Mouse (Mus musculus) frontal cortex, postnatal 14 days (tissue): ENCODE data around the gene Tril.

Source experiments
- DNase-seq, 2 experiments: peaks; one replicate each; pipeline ENCODE4 v3.0.0; 2022; ENCODE audit warnings: low spot score in 2 of 2

The Tril gene

DNA sequence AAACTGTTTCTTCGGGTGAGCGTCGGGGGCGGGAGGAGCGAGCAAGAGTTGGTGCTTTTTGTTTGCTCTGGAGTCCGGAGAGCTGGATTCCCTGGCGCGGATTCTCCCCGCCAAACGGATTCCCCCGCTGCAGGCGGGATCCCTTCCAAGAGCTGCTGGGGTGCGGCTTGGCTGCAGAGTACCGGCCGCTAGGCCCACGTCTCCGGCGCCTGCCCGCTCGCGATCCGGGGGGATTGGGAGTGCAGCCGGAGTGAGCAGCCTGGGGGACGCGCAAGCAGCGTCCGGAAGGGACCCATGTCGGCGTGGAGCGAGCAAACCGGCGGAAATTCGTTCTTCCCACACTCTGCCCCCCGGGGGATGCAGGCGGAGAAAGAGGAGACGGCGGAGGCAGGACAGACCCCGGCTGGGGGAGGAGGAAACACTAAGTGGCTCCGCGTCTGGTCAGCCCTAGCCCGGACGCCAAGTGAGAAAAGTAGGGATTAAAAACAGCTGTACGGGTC is at the start of gene Tril:
TSS of gene Tril (minus strand) at position 345 of the 500 bp plus-strand sequence.
- DNase-seq: peak; percentile 38 to 48

DNA sequence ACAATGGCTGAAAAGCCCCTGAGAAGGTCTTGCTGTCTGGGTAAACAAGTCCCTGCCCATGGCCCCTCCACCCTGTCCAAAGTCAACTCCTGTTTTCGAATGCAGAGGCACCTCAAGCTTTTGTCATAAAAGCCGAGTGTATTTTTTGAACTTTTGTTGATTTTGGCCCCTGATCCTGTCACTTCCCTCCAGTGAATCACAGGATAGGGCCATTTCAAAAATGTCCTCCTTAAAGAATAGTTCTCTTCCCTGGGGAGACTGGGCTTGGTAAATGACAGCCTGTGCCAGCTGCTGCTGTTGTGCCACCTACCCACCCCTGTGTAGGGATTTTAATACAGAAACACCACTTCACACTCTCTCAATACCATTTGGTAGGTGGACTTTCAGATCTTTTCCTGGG is 42.4 kb upstream of the Tril start:
- no peak for DNase-seq

DNA sequence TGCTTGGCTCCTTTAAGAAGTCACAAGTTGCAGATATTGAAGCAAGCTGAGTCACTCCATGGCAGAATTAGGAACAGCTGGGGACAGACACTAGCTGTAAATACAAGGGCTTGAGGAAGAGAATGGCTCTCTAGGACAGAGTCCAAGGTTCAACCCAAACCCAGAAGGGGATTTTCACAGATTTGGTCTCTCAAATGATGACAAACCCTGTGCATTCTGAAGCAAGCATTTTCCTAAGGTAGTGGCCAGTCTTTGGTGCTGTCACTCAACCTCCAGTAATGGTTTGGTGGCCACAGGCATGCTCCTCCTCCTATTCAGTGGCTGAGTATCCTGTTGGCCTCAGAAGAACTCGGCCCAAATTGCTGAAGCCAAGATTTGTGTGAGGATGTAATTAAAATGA is 38.5 kb upstream of the Tril start:
- no peak for DNase-seq

DNA sequence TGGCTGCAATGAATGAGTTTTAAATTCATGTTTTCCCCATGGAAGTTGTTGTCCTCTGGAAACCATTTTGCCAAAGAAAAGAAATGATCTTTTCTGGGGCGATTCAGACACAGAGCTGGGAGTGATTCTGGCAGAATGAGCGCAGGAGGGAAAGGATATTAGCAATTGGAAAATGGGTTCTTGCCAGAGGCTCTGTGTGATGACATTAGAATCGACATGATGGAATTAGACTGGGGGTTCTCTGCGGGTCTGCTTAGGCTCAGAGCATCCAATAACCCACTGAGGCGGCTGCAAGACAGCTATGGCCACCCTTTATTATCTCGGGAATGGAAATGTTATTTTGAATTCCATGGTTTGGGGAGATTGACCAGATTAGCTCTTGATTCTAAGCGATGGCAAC is 37.2 kb upstream of the Tril start:
- DNase-seq: no peak

DNA sequence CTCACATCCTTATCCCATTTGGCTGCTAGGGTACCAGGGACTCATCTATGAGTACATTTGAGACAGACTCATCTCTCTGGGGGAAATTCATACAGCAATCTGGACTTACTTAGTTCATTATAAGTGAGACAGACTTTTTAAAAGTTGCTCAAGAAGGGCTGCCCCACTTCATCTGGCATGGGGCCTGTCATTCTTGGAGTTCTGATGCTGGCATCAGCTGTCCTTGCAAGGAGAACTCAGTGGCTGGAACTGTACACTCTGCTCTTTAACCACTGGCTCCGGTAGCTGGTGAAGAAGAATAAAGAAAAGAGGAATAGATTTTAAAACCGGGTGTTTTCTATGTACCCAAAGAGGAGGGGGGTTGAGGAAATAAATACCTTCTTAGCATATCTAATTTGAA is 36.1 kb upstream of the Tril start:
- DNase-seq: no peak

DNA sequence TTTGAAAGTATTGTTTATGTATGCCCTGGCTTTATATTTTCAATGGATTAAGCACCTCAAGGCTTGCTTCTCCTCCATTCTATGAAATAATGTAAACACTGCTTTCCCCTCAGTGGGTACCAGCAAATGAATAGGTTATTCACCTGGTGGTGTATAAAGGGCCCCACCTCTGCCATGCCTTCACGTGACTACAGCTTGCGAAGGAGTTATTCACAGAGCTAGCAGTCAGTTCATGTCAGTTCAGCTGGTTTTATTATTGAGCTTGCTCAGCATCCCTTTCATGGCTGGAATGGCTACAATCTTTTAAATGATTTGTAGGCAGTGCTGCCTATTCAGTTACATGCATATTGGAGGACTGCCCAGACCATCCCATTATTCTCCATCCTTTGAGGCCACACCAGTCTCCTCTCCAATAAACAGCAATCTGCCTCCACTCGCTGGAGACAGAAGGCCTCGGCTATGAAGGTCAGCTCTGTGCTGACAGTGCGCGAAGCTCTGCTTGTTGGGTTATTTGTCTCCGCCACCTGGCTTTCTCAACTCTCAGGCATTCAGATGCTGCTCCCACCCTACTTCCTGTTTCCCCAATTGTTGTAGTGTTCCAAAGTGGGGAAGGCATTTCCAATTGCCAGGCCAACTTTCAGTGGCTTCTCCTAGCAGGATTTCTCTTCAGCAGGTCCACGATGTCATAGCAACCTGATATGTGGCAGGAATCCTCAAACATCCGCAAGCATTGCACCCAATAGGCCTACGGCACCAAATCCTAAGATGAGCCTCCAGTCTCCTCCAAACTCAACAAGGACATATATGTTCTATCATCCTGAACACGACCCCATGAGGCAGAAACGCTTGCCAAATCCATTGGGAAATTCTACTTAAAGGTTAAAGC is 34.6 kb upstream of the Tril start:
- no peak for DNase-seq

DNA sequence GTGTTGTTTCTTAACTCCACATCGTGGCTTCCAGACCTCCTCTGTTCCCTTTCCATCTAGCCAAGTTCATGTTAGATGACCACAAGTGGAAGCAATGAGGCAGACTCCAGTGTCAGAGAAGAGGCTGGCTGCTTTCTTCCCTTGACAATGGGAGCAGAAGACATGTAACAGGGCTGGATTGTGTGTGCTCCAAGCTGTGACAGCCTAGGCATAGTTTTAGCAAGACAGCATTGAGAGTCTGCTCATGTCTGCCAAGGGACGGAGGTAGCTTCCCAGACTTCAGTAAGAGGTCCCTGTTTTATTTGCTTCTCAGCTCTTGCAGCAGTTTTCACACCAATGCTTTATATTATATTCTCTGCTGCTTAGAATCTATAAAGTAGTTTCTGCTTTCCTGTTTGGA is 33.6 kb upstream of the Tril start:
- DNase-seq: no peak

DNA sequence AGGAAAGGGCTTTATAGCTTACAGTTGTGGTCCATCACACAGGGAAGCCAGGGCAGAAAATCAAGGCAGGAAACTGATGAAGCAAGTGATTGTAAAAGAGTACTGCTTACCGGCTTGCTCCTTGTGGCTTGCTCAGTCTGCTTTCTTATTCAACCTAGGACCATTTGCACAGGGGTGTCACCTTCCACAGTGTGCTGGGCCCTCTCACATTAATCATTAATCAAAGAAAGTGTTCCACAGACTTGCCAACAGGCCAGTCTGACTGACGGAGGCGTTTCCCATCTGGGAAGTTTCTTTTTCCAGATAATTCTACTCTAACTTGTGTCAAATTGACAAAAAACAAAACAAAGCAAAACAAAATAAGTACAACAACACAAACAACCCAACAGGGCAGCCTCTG is 32.9 kb upstream of the Tril start:
- DNase-seq: no peak

DNA sequence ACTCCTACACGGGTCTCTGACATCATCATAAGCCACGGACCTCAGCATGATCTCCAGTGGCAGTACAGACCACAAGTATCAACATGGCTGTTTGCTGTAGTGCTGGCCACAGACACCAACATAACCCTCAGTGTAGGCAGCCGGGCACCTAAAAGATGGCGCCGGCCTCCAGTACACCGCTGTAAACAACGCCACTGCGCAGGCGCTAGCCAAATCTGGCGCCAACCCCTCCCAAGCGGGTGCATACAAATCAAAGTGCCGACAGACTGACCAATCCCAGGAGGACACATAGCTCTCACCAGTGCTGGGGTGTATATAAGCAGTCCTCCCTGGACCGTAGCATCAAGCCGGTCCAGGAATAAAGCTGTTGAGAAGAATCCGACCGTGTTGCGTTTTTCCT is 24.0 kb upstream of the Tril start:
- DNase-seq: no peak

DNA sequence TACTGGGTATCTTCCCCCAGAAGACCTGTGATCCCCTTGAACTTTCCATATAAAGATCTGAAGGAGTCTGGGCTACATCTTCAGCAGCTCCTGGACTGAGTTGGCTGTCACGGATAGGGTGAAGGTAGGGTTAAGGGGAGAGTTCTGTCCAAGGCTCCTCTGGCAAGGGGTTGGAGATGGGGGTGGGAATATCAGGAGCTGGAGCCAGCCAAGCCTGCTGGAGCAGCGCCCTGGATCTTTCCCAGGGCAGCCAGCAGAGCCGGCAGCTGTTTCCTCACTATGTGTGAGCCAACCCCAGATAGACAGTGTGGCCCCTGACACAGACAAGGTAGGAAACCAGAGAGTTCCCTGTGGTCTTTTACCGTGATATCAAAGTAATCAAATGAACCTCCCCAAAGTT is 4.6 kb upstream of the Tril start:
- DNase-seq: no peak

DNA sequence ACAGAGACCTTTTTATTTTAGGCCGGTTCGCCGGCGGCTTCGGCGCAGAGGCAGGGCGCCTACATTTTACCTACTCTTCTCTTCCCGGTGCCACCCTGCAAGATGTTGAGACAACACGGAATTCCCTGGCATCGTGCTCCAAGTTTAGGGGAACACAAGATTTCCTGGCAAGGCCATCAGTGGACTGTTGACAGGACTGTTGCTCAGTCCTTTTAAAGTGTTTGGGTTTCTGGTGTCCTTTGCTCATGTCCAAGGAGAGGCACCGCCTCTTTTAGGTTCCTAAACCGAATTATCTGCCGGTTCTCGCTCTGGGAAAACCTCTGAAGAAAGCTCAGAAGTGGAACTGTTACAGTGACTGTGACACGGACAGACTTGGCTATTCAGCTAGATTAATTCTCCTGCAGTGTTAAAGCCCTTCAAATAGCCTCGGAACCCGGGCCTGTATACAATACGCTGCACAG is 441 bp upstream of the Tril start:
- peak; percentile 13 to 15 for DNase-seq

DNA sequence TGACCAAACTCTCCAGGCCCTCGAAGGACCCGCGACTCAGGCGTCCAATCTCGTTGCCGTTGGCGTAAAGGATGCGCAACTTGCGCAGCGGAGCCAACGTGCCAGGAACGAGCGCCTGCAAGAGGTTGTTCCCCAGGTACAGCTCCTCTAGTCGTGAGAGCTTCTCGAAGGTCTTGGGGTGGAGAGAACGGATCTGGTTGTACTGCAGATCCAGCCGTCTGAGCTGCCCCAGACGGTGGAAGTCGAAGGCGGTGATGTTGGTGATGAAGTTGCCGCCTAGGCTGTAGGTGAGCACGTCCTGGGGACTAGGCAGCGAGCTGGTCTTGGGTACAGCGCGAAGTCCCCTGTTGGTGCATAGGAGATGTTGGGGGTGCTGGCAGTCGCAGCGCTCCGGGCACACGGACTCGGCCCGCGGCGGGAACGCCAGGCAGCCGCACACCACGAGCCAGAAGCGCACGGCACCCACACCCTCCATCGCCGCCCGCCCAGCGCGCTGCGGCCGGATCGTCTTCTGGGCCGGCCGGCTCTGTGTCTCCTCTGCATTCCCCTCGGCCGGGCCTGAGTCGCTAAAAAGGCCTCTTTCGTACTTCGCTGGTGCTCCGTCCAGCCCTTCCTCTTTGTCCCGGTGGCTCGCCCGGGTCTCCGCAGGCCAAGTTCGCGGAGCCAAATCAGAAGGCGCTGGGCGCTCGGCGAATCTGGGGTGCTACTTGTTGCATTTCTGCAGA is 707 bp downstream of the Tril start:
- DNase-seq: no peak

DNA sequence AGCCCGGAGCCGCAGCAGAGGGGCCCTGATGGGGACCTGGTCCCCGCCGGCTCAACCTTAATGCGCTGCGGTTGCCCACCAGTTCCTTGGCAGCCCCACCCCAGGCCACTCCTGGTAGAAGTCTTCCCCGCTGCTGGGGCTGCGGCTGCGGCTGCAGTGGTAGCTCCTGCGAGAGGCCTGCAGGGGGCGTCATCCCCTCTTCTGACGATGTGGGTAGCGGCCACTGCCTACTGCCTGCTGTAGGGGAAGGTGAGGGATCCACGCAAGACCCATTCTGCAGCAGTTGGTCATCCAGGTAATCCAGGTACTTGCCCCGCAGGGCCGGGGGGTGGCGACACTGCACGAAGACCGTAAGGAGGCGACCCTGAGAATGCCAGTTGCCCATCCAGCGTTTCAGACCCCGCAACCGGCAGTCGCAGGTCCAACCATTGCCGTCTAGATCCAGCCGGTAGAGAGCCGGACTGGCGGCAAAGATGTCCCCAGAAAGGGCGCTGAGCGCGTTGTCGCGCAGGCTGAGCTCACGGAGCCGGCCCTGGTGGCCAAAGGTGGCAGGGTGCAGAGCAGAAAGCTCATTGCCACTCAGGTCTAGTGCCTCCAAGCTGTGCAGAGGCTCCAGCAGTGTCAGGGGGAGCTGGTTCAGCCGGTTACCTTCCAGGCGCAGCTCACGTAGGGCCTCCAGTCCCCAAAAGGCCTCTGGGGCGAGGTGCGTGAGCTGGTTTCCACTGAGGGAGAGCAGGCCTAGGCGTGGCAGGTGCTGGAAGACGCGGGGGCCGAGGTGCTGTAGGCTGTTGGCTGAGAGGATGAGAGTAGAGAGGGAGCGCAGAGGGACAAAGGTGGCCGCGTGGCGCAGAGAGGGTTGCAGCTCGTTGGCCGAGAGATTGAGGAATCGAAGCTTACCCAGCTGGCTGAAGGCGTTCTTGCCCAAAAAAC is 1.6 kb downstream of the Tril start:
- peak; percentile 16 to 24 for DNase-seq

DNA sequence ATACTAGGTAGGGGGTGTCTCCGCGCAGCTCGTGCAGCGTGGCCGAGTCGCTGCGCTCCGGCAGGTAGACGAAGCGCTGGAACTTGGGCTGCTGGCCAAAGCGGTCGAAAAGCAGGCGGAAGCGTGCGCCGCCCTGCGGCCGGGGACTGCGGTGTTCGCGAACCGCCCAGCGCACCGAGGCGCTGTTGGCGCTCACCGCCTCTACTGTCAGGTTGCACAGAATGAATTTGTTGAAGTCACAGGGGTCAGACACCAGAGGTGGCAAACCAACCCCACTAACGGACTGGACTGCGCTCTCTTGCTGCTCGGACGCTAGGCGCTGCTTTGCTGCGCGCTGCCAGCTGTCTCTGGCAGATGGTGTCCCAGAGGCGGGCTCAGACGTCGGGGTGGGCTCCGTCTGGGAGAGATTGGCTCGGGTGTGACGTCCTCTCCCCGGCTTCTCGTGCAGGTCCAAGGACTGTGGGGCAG is 2.3 kb downstream of the Tril start:
- DNase-seq: peak; percentile 30 to 55

DNA sequence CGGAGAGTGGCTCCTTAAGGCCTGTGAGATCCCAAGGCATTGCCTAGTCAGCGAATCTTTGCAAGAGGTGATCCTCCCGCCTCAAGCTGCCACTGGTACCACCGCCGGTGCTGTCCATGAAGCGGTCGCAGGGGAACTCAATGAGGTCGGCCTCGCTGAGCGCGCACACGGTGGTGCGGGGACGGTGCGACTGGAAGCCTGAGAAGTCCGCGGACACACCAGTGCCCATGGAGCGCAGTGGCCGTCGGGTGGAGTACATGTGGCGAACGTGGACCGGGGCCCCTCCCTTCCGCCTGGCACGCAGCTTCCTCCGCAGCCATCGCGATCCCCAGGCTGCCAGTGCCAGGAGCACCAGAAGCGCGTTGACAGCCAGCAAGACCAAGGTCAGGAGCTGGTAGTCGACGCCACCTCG is 2.9 kb downstream of the Tril start:
- peak in 1 of 2 experiments; percentile 14 for DNase-seq

DNA sequence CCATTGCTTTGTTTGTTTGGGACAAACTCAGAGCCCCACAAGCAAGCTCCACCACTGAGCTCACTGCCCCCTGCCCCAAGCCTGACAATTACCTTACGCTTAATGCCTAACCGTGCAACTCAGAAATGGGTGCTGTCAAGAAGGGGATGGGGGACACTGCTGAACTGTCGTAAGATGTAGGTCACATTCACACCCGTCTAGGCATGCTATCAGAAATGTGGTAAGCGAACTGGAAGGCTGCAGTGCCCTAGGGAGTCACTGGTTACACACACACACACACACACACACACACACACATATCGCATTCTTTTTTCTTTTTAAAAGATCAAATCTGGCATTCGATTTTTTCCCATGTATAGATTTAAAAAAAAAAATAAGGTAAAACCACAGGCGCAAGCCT is 4.0 kb downstream of the Tril start:
- no peak for DNase-seq

DNA sequence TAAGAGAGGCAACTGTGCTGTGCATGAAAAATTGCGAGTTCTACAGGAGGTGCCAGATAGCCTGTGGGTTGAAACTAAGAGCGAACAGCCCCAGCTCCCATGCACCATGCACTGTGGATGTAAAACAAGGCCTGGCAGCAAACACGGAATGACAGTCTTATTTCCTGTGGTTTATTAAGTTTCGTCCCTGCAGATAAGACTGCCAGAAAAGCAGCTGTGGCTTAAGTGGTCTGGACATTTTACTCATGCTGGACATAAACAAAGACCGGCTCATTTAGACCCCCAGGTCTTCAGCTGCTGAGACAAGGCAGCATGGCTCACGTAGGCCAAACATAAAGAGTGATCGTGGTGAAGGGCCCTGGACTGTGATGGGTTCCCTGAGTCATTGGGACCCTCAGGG is 4.9 kb downstream of the Tril start:
- no peak for DNase-seq

DNA sequence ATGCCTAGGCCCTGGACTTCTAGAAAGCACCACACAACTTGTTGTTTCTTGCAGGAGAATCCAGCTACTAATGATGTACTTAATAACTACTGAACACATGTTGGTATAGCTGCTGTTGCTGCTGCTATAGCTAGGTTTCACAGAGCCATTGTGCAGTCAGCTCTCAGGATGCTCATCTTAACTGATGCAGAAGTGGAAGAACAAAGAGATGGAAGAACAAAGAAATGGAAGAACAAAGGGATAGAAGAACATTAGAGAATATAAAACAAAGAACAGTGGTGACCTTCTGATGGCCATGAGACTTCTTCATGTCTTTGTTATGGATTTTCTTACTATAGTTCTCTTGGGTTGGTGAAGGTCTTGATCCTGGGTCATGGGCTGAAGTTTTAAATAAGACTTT is 6.4 kb downstream of the Tril start:
- no peak for DNase-seq

DNA sequence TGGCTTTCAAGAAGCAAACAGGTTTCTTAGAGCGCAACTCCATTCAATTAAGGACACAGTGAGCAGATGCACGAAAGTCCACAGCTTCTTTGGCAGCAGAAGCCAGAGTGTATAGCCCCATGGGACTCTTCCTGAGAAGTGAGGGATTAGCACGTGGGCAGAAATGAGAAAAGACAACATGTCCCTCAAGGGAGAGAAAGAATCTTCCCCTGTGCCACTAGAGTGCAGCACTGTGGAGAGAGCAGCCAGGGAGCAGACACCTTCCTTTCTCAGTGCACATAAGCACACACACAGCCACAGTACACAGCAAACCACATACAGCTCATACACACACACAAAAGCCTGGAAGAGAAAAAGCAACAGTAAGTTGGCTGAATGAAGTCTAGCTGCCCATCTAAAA is 8.4 kb downstream of the Tril start:
- DNase-seq: no peak

DNA sequence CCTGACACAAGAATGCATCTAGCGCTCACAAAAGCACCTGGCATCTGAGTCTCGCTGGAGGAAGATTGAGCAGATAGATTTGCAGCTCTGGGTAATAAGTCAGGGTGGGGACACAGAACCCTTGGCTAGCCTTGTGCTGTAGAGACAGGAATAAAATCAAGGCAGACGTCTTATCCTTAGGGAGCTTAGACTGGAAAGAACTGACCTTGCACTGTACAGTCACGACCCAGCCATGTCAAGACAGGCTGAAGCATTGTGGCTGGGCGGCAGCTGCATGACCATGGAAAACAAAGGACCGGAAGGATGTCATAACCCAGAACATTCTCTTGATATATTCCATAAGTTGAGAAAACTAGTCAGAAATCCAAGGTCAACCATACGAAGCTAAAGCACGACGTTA is 11.8 kb downstream of the Tril start:
- DNase-seq: no peak

DNA sequence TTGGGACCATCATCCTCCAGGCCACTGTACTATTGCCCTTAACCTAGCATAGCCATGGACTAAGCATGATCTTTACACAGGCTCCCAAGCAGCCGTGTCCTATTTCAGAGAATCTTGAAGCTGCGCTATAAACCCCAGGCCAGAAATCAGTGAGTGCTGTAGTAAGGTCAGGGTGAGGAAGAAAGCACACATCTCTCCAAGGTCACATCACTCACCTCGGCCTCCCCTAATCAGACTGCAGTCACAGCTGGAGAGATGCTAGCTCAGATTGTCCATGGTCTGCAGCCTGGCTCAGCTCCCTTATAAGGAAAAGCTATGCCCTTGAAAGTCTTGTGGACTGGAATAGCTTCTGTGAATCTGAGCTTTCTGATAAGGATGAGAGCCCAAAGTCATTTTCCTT is 13.4 kb downstream of the Tril start:
- DNase-seq: no peak

DNA sequence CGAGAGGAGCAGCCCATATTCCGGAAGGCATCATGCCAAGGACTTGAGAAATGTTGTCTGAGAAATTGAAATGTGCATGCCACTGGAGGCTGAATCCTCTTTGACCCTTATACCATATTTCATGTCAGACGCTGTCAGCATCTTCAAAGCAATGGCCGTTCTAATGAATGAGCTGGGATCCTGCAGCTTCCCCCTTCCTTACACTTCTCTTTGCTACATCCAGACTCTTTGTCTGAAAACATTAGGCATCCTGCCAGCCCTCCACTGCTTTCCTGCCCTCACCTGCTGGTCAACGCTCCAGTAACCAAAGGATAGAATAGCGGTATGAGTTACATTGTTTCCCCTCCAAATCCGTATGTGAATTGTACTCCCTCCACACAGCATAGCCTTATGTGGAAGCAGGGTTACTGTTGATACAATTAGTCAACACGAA is 14.0 kb downstream of the Tril start:
- no peak for DNase-seq
